Mouse (Mus musculus) lung, postnatal 25 days (tissue): ENCODE measurements around the gene Pcnp.
"Not testable (repeated sequence)": the region's sequence is repeated elsewhere in the genome, so short reads cannot be mapped to it uniquely, and the experiment has no call there.

ENCODE experiments used
- DNase-seq: peaks from one replicate; pipeline ENCODE4 v3.0.0; 2022; ENCODE audit warnings: low spot score

The Pcnp gene

GRCm38 (mm10) chr16:55967221-55967620 lies 62.3 kb downstream of the Pcnp start:
- no peak for DNase-seq

DNA sequence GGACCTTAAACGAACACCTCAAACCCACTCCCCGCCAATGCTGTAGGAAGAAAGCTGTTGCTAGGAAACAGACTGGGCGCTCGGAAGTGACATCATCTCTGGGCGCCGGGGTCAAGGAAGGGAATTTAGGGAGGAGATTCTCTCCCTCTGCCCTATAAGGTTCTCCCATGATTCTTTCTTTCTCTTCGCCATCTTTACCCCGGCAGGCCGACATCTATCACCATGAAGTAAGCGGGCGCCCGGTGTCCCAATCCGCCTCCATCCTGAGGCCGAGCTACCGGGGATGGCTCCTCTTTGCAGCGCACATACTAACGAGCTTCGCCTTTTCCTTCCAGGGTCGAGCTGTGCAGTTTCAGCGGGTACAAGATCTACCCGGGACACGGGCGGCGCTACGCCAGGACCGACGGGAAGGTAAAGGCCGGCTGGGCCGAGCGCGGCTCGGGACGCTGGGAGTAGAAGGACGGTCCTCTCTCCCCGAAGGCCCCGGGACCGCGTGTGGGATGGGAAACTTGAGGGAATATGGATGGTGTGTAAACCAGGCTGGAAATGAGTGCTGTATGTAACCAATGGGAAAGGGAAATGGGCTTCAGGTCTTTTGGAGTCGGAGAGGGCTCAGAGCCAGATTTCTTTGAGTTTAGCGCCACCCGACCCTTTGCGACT lies 63.2 kb downstream of the Pcnp start, which contains the start of gene Rpl24:
Gene Rpl24, plus strand, starts transcription at position 64 of the 660 bp plus-strand sequence.
- DNase-seq, result peak; percentile 97

DNA sequence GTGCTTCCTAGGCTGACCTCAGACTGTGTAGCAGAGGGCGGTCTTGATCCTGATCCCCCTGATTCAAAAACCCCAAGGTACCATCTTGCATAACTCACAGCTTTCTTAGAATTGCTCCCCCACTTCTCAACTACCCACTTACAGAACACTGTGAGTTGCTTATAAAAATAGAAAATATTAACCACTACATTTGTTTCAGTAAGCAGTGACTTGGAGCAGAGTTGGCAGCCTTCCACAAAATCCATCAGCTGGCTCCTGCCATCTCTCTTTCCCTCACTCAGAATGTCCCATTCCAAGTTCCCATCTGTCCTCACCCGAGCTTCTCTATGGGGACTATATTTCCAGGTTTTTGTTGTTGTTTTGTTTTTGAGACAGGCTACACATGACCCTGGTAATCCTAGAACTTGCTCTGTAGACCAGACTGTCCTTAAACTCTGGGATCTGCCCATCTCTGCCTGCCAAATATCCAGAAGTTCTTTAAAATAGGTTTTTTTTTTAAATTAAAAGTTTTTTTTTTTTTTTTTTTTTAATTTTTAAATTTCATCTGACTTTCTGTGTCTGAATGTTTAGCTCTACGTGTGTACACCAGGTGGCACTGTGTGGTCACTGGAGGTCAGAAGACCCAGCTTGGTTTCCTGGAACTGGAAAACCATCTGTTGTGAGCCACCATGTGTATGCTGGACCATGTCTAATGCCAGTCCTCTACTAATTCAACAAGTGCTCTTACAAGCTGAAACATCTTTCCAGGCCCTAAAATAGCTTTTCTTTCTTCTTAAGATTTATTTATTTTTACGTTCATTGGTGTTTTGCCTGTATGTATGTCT lies 65.2 kb downstream of the Pcnp start:
- peak; percentile 44 for DNase-seq

GRCm38 (mm10) chr16:55963068-55963467 lies 66.5 kb downstream of the Pcnp start:
- not testable (repeated sequence) for DNase-seq
